Mouse (Mus musculus): ENCODE data around the gene Olfr113.
"Not testable (repeated sequence)": the region's sequence is repeated elsewhere in the genome, so short reads cannot be mapped to it uniquely, and the experiment has no call there.

The Olfr113 gene

DNA sequence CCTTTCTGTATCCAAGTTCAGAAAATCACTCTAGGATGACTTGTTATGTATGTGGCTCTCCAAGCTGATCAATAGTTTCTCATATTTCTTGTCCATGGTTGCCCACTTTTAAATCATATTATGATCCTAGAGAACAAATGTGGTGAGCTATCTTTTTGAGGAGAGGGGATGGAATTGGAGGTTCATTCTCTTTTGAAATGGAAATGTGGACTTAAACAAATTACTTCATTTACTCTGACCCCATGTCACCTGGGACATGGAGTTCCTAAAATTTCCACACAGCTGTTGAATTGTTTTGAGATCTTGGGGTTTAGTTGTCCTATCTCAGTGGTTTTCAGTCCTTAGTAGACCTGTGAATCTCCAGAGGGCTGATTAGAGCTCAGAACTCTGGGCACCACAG, at the start of gene Olfr113:
Gene Olfr113 (minus strand): TSS at position 101 of the 400 bp plus-strand sequence.
- DNase-seq: no peak

DNA sequence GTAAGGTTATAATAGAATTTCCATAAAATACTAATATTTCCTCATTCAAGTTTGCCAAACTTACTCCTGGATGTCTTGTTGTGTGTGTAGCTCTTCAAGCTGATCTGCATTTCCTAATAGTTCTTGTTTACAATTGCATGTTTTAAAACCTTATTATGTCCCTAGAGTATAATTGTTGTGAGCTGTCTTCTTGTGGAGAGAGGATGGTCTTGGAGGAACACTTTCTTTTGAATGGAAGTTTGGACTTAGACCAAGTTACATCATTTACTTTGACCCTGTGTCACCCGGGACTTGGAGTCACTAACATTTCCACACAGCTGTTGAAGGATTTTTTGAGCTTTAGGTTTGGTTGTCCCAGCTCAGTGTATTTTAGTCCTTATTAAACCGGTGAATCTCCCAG, 49.5 kb upstream of the Olfr113 start, which contains the start of the genes Olfr115 and Olfr116:
Gene Olfr115 (minus strand): TSS at position 101 of the 400 bp plus-strand sequence.
Gene Olfr116 (minus strand): TSS at position 191 of the 400 bp plus-strand sequence.
- no peak for DNase-seq

DNA sequence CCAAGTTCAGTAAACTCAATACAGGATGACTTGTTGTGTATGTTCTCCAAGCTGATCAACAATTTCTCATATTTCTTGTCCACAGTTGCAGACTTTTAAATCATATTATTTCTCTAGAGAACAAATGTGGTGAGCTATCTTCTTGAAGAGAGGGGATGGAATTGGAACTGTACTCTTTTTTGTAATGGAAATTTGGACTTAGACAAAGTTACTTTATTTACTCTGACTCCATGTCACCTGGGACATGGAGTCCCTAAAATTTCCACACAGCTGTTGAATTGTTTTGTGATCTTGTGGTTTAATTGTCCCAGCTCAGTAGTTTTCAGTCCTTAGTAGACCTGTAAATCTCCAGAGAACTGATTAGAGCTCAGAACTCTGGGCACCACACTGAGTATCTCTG, 15.2 kb upstream of the Olfr113 start, which contains the start of gene Olfr114:
Gene Olfr114 (minus strand): TSS at position 101 of the 400 bp plus-strand sequence.
- no peak for DNase-seq

DNA sequence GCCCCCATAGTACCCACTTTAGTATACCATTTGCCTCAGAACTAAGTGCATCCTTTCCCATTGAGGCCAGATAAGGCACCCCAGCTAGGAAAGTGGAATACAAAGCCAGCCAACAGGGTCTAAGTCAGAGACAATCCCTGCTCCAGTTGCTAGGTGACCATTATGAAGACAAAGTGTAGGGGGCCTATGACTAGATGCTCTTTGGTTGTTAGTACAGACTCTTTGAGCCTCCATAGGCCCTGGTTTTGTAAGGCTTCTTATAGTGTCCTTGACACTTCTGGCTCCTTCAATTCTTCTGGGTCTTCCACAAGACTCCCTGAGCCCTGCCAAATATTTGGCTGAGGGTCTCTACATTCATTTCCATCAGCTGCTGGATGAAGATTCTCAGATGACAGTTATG, 8.1 kb downstream of the Olfr113 start, which contains the start of gene Olfr112:
Gene Olfr112 (minus strand): TSS at position 101 of the 400 bp plus-strand sequence.
- no peak for DNase-seq

DNA sequence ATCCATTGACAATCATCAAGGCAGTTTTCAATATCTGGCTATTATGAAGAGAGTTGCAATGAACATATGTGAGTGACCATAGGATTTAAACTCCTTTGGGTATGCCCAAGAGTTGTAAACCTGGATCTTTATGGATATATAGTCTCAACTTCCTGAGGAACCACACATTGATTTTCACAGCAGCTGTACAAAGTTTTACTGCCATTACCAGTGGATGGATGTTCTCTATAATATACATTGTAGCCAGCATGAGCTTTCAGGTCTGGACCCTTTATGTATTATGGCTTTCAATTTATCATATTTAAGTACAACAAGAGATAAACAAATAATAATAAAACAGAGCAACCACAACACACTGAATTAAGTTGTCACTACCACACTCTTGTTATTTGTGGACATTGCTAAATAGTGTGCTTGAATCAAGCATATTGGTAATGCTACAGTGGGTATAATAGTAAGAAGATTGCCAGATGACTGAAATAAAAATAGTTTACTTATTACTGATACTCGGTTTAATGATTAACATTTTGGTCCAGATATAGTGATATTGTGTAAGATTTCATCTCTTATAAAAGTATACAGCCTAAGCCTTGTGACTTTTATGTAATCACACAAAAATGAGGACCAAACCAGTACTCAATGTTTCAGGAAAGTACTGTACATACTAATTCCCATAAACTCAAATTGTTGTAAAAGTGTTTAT, 18.4 kb downstream of the Olfr113 start:
- DNase-seq: no peak

DNA sequence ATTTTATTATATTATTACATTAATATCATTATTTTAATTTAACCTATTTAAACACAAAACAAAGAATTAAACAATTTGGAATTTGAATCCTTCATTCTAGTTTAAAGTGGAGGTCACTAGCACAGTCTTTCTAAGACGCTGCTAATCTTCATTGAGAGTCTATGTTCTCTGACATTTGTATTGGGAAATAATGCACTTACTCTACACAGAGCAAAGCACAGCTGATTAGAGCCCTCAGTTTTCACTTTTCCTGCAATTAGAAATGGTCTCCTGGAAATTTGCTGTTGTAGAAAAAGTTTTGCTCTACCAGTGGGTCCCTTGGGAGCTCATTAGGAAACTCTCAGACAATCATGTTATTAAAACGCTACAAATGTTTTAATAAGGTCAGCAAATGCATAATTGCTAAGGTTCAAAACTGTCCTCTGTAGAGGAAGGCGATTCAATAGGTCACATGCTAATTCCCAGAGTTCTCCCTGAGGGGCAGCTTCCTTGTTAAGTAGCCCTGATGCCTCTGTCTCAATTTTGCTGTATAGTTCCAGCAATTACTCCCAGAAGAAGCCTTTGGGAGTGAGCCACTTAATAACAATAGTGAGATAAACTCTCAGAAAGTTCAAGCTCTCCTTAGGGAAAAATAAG, 33.5 kb downstream of the Olfr113 start:
- no peak for DNase-seq

DNA sequence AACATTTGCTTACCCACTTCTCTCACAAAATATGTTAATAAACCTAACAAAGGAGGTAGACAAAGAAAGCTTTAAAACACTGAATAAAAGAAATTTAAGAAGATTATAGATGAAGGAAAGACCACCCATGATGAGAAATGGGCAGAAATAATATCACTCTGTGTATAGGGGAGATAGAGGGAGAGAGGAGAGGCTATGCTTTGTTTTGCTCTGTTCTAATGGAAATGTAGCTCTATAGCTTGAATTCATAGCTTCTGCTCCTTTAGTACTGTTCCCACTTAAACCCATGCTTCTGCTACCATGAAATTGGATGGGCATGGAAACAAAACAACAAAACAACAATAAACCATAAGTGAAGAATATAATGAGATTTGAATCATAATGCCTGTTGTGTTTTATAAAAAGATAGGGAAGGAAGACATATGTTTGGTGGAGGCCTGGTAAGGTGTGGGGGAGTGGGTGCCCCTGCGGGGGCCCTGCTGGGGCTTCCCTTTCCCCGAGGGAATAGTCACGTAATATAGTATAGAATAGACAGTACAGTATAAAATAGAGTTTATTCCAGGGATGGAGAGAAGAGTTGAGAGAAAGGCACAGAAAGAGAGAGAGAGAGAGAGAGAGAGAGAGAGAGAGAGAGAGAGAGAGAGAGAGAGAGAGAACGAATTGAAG, 35.9 kb downstream of the Olfr113 start:
- DNase-seq: no peak

DNA sequence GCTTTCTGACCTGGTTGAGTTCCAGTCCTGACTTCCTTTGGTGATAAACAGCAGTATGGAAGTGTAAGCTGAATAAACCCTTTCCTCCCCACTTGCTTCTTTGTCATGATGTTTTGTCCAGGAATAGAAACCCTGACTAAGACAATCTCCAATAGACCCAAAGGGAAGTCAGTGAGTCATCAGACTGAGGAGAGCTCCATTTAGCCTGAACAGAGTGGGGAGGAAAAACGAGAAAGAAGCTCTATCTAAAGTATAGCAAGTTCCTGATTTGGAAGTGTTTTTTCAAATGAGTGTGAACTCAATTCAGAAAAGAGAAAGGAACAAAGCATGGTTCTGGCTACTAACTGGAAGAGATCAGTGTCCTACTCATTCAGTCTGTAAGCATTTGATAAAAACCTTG, 39.0 kb downstream of the Olfr113 start:
- DNase-seq: not testable (repeated sequence)

DNA sequence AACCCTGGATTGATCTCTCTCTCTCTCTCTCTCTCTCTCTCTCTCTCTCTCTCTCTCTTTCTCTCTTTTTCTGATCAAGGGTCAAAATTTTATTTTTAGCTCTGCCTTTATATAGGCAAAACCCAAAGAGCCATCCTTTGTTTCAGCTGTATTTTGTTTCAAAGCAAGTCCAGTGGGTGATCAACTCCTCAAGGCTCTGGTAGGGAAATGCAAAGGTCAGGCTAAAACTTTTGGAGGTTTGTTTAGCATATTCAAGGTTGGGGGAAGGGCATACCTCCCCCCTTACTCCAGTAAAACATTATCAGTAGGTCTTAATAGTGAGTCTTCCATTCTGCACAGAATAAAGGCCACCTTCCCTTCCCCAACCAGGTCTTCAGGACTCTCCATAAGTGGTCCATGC, 42.3 kb downstream of the Olfr113 start:
- no peak for DNase-seq

DNA sequence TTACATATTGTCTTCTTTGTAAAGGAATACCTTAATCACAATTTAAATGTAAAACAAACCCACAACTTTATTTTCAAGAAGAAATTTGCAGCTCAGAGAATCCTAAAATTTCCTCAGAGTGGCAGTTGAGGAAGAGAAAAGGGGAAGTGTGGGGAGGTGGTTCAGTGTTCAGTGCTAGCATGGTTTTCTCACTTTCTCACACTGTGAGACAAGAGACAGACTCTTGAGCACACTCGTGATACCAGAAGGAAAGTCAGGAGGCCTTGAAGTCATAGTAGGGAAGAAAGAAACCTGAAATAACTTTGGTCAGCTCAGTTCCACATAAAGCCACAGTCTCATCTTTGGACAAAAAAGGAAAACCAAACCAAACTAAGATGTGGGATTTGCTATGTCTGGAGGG, 52.0 kb downstream of the Olfr113 start:
- not testable (repeated sequence) for DNase-seq

DNA sequence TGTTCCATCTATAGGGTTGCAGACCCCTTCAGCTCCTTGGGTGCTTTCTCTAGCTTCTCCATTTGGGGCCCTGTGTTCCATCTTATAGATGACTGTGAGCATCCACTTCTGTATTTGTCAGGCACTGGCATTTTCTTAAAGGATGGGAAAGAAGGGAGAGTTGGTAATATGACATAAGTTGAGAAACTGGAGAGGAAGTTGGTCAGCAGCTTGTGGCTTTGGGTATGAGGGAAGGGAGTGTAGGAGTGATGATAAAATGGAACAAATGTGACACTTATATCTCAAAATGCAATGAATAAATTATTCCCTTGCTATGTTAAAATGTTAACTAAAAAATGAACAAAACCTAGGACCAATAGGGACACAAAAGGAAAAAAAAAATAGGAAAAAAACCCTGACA, 52.9 kb downstream of the Olfr113 start:
- not testable (repeated sequence) for DNase-seq
